Mouse (Mus musculus) lung, postnatal 10 days (tissue): ENCODE data around the gene Ago4.
"Not testable (repeated sequence)": the region's sequence is repeated elsewhere in the genome, so short reads cannot be mapped to it uniquely, and the experiment has no call there.

Experiments used
- DNase-seq: peaks from one replicate; pipeline ENCODE4 v3.0.0; 2021

Gene Ago4

DNA sequence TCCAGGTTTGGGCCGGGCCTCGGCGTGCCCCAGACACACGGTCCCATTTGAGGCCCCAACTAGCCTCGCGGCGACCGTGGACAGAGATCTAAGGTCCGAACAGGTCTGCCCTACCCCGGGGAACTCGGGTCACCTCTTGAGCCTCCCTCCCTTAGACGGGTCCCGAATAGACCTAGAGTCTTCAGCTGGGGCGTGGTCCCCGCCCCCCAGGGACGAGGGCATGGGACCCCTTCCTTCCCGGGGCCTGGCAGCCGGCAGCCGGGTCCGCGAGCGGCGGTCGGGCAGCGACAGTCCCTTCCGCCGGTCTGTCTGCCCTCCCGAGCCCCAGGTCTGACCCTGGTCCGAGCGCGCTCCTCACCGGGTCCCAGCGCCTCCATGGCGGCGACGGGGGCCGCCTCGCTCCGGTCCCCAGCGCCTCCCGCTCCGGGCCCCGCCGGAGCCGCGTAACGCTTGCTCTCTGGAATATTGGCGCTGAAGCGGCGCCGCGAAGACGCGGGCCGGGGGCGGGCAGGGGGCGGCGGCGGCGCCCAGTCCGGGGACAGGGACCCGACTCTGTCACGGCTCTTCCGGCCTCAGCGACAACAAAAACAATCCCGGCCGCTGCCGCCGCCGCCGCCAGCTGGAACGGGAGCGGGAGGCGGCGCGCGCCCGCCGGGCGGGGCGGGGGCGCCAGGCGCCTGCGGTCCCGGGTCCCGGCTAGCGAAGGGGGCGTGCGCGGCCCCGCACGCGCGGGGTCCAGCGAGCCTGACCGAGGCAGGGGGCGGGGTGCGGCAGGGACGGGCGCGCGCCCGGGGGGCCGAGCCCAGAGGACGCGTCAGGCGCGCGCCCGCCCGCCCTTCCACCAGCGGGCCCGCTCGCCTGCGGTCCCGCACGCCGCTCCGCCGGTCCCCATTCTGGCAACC, at the start of gene Ago4:
Ago4 (minus strand) TSS at position 646 of the 902 bp plus-strand sequence.
- DNase-seq: peak; percentile 76

DNA sequence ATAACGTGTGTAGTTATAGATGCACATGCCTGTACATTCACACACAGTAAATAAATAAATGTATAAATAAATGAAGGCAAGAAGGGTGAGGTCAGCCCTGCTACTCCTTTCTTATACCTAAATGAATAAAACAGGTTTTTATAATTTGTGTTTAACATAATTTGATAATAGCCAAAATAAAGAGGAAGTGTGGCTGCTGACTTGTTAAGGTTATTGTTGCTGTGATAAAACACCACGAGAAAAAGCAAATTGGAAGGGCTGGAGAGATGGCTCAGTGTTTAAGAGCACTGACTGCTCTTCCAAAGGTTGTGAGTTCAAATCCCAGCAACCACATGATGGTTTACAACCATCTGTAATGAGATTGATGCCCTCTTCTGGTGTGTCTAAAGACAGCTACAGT, 45.8 kb upstream of the Ago4 start:
- no peak for DNase-seq

DNA sequence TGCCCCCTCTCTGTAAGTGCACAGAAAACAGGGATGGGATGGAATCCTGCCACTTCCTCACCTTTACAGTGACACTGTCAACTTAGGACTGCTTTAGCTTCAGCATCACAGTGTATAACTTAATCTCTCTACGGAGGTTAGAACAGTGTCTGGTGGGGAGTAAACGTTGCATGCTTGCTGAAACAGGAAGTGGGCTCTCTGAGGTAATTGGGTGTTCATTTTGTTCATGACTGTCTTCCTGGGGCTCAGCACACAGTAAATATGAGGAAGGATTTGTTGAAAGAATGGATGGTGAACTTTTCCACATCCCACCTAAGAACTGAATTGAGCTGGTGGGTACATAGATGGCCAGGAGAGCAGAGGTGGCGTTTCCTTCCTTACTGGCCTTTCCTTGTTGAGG, 44.6 kb upstream of the Ago4 start:
- DNase-seq: no peak

DNA sequence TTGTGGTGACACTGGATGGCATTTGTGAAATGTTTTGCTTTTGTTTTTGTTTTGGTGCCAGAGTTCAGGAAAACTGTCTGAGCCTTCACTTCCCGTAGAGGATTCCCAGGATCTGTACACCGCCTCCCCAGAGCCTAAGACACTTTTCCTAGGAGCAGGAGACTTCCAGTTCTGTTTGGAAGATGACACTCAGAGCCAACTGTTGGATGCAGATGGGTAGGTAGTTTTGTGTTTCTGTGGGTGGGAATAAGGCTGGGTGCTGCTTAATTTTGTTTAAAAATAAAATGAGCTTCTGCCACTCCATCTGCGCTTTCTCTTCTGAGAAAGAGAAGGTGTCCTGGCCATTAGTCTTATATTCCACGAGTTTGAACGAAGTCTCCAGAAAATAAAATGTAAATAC, 43.0 kb upstream of the Ago4 start:
- no peak for DNase-seq

DNA sequence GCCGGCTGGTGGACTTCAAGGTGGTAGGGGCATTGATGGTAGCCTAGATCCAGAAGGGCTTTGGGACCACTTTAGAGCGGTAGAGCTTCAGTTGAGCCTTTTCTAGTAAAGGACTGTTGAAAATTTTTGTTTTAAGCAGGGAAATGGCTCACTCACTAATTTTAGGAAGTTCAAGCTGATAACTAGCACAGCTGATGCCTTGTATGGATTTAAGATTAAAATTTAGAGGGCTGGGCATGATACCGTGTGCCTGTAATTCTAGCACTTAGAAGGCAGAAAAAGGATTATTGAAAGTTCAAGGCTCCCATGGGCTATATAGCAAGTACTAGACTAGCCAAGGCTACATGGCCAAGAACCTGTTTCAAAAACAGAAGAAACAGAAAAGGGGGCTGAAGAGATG, 36.5 kb upstream of the Ago4 start:
- no peak for DNase-seq

DNA sequence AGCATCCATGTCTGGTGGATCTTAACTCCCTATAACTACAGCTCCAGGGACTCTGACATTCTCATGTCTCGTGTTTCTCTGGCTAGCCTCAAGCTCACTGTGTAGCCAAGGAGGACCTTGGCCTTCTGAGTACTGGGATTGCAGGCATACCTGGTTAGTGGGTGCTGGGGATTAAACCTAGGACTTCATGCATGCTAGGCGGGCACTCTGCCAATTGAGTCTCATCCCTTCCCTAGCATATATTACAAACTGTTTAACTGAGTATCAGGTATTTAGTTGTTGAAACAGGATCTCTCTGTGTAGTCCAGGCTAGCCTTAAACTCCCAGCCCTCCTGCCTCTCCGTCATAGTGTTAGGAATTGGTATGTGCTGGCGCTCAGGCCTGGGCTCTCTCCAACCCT, 34.0 kb upstream of the Ago4 start:
- DNase-seq: no peak

DNA sequence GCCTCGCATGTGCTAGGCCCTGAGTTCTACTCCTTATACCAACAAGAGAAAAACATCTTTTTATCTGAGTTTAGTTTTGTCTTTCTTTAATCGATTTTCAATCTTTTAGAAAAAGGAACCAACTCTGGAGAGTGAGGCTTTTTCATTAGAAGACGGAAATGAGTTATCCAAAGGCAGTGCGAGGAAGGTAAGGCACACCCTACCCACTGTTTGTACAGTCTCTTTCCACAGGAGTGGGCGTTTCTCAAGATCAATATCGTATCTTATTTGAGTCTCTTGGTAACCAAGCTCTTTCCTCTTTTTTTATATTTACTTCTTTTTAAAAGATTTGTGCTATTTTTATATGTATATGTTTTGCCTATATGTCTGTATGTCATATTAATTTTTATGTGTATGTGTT, 30.5 kb upstream of the Ago4 start:
- no peak for DNase-seq

DNA sequence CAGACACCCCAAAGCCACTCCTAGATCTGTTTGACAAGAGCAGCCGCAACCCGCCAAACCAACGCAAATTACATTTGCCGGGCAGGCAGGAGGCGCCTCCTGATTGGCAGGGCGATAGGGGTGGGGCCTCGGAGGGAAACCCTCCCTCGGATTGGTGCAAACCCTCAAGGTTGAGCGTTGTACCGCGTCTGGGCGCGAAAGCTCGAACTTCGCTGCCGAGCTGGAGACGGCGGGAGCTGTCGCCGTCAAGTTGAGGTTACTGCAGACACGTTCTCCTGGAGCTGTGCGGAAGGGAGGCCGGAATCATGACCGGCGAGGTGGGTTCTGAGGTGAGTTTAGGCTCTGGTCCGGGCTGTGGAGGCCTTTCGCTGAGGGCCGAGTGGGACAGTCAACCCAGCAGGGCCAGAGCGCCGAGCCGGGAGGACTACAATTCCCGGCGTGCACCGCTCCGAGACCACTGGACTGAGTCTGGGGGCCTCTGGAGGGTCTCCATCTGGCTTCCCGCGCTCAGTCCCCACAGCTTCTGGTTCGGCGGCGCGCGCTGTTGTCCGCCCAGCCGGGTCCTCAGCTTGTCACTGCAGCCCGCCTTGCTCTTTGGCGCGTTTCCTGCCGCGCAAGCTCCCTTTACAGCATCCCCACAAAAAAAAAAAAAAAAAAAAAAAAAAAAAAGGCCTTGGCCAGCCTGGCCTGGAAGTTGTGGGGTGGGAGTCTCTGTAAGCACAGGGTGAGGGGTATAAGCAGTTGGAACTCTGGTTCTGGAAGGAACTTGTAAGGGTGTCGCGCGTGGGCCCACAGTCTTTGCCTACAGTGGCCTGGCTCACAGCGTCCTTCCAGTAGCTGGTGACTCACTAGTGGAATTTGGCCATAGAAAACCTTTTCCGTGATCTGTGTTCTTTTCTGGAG, 23.8 kb upstream of the Ago4 start, which contains the start of gene Clspn:
Clspn (plus strand) TSS at position 127 of the 903 bp plus-strand sequence.
- DNase-seq: peak; percentile 95

DNA sequence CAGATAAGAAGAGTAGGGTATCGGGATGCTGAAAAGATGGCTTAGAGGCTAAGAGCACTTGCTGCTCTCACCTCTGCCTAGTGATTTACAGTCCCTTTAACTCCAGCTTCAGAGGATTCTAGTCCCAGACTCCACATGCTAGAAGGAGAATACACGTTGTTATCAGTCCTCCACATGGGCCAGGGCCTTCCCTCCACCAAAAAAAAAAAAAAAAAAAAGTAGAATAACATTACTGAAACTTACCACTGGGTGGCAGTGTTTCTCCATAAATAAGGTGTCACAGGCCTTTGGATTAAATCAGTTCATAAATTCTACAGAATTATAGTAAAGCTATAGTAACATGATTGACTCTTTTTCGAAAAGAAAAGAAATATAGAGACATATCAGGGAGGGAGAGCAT, 21.2 kb upstream of the Ago4 start:
- peak; percentile 31 for DNase-seq

DNA sequence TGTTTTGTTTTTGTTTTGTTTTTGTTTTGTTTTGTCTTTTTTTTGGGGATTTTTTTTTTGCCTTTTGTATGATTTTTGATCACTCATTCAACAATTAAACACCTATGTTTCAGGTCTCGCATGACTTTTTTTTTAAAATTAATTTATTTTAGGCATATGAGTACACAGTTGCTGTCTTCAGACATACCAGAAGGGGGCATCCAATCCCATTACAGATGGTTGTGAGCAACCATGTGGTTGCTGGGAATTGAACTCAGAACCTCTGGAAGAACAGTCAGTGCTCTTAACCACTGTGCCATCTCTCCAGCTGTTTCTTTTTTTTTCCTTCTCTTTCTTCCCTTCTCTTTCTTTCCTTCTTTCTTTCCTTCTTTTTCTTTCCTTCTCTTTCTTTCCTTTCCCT, 20.4 kb upstream of the Ago4 start:
- no peak for DNase-seq

DNA sequence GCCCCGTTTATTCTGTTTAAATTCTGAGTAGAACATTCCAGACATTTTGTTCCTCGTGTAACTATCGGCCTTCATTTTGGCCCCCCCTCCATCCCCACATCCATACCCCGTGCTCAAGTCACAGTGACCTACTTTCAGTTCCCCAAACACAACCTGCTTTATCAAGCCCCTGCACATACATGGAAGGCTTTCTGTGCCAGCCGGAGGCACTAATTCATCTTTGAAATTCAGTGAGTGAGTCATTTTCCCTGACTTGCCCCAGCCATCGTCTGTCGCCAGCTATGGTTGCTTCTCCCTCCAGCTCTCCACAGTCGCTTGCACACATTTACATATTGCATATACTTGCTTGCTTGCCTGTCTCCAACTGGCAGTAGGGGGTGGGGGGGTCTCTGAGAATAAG, 19.8 kb upstream of the Ago4 start:
- no peak for DNase-seq

DNA sequence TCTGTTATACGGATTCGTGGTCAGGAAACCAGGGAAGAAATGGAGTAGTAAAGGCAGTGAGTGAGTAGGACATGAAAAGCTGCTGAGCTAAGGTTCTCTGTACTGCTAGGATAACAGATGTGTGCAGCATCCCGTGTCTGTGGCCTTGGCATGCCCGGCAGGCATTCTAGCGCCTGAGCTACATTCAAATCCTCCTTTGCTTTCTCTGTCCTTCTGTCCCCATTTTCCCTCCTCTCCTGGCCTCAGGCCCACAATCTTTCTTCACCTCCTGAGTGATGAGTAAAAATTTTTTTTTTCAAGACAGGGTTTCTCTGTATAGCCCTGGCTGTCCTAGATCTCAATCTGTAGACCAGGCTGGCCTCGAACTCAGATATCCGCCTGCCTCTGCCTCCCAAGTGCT, 18.9 kb upstream of the Ago4 start:
- no peak for DNase-seq

DNA sequence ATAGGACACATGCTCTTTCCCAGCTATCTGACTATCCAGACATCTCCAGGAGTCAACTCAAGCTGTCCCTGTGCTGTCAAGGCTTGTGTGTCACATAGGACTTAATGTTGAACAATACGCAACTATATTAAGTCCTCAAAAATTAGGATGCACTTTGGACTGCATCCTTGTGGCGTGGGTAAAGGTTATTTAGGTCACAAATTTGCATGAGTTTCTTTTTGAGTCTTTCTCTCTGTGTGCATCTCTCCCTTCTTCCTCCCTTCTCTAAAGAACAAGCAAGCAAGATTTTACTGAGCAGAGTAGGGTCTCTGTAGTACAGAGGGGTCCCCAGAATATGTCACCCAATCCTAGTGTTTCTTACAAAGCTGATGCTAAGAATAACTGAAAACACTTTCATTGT, 12.9 kb upstream of the Ago4 start:
- no peak for DNase-seq

DNA sequence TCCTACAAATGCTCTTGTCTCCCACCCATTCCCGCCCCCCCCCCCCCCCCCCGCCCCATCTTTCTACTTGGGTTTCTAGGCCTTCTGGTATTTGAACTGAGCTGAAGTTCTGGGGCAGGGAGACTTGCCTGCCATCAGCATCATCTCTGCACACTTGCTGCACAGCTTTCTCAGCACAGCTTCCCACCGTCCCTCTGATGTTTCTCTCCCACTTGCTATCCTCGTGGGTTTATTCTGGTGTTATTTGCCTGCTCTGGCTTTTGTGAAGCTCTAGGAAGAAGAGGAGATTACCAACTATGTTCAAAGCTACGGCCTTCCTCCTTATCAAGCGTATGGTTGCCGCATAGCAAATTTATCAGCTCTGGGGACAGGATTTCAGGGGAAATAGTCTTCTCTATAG, 12.4 kb upstream of the Ago4 start:
- DNase-seq: no peak

DNA sequence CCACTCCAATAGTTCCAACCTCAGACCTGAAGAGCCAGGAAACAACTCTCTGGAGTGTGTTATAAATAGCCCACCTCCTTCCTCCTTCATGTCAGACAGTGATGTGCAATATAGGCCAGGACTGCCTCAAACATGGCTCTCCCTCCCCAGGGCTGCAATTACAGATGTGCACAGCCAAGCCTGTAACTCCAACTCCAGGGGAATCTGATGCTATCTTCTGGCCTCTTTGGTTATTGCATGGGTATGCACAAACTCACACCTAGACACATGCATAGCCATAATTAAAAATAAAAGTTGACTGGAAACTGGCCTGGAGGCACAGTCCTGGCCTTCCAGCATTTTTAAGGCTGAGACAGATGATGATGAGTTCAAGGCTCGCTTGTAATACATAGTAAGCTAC, 11.7 kb upstream of the Ago4 start:
- no peak for DNase-seq

DNA sequence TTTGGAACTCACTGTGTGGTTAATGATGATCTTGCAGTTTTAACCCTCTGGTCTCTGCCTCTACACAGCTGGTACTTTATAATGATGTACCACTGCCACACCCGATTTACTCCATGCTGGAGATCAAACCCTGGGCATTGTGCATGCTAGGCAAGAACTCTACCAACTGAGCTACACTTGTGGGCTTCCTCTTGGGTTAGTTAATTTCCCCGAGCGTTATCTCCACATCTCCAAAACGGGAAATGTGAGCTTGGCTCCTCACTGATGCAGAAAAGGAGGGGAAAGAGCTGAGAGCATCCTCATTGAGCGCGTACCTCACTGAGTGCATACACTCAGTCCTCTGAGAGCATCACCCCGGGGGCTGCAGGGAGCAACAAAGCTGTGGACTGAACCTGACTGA, 9.6 kb upstream of the Ago4 start:
- no peak for DNase-seq

DNA sequence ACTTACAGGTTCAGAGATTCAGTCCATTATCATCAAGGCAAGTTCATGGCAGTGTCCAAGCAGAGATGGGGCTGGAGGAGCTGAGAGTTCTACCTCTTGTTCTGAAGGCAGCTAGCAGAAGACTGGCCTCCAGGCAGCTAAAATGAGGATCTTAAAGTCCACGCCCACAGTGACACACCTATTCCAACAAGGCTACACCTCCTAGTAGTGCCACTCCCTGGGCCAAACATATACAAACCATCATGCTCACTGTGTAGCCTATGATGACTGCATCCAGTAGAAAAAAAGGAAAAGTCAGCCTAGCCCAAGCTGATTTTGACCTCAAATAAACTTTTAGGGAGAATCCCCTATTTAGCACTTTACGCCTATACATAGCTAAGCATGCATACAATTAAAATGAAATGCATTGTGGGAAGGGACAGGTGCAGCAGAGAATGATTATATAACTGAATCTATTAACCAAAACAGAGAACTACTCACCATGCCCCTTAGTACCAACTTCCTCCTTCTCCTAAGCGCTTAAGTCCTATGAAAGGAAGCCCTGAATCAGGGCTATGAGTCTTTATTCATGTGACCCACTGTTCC, 7.3 kb upstream of the Ago4 start:
- DNase-seq: no peak

DNA sequence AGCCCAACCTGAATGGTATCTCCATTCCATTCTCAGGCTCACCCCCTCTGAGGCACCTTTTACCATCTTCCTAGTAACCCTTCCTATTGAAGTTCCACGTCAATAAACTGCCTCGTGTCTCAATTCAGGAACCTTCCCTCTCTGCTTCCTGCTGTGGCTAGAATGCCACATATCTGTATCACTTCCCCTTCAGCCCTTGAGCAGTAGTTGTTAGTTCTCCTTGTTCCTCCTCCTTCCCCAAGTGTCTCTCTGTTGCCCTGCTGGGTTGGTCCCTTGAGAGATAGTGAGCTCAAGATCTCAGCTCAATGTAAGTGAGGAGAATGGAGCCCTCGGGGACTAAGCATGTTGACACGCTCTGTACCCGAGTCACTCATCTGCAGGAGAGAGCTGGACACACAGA, 3.6 kb upstream of the Ago4 start:
- no peak for DNase-seq

DNA sequence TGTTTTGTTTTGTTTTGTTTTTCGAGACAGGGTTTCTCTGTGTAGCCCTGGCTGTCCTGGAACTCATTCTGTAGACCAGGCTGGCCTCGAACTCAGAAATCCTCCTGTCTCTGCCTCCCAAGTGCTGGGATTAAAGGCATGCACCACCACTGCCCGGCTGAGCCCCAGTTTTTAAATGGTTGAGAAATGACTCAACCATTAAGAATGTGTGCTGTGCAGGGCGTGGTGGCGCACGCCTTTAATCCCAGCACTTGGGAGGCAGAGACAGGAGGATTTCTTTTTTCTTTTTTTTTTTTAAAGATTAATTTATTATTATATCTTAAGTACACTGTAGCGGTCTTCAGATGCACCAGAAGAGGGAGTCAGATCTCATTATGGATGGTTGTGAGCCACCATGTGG, 2.4 kb upstream of the Ago4 start:
- not testable (repeated sequence) for DNase-seq

DNA sequence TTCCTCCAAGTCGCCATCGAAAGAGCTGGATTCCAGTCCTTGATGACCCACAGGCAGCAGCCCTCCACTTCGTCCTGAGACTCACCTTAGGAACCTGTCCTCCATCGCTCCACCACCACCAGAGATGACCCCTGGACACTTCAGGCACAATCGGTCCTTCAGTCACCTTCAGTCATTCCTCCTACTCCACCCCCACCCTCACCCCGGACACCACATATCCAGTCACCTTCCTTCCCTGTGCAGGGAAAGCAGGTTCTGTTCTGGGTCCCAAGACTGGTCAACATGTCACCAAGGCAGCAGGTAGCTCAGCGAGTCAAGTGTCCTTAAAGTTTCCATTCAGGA, 428 bp upstream of the Ago4 start:
- no peak for DNase-seq

DNA sequence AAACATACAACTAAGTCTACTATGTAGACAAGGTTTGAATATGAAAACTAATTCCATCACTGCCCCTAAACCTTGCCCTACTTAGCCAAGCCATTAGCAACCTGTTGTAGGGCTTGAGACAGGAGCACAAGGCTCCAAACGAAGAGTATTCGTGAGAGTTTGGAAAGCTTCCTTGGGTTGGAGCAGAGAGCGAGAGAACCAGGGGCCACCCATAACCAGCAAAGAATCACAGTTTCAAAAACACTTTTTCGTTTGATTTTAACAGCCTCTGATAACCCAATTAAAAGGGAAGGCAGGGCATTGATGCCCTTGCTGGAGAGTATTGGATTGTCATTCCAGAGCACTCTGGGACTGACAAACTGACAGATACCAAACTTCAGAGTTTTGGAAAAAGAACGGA, 980 bp downstream of the Ago4 start:
- DNase-seq: no peak

DNA sequence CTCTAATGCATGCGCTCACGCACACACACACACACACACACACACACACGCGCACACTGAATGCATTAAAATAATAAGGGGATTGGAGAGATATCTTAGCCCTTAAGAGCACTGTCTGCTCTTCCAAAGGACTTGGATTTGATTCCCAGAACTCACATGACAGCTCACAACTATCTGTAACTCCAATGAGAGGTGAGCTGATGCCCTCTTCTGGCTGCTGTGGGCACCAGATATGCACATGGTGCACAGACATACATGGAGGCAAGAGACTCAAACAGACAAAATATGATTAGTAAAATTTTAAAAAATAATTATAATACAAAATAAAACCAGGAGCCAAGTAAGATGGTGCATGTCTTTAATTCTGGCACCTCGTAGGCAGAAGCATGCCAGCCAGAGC, 6.4 kb downstream of the Ago4 start:
- no peak for DNase-seq

DNA sequence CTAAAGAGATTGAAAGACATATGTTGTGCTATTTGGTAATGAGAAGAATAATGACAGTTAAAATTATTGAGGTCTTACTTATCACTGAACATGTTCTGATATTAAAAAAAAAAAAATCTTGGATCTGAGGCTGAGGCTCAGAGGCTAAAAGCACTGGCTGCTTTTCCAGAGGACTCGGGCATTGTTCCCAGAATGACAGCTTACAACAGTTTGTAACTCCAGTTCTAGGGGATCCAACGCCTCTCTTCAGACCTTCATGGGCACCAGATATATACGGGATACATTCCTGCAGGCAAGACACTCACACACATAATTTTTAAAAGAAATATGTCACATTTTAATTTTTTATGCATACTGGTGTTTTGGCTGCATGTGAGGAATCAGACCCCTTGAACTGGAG, 7.1 kb downstream of the Ago4 start:
- peak; percentile 76 for DNase-seq
